Mouse (Mus musculus): ENCODE data around the gene Brwd1. TPM values are rescaled to one million over a fixed set of nuclear protein-coding genes. Genes with fewer than 3 reads are reported as not detected.

Brwd1 gene
- polyA plus RNA-seq (2012; rRNA removed): 10.7 and 14.0 TPM in 2 replicates

- Histone ChIP-seq H3K27me3 (ENCODE audit: control insufficient read depth, insufficient read depth, low read length) (no peaks in the 10 kb centered on the region), H3K36me3 (ENCODE audit: control insufficient read depth, insufficient read depth, low read length) (peaks cover 10% of the 10 kb centered on the region; the same call in 1 of the 2 replicates), H3K4me3 (ENCODE audit: low read depth, low read length) (peak within 1 kb of the TSS; percentile 85), H3K4me1 (ENCODE audit: control insufficient read depth, insufficient read depth, insufficient read length, low read length) (peaks cover 14% of the 10 kb centered on the region; the same call in 1 of the 2 replicates), H3K27ac (ENCODE audit: insufficient read depth, low read depth, low read length) (peak within 1 kb of the TSS; percentile 97)
- under 1% methylated on average over 99 of the region's 107 CpGs for WGBS
- peak; percentile 84 for TF ChIP-seq POLR2A (IDR thresholded peaks at IDR 0.05; ENCODE audit: low read depth, low read length)
- TF ChIP-seq CTCF (IDR thresholded peaks at IDR 0.05; ENCODE audit: extremely low read depth, insufficient read length, insufficient replicate concordance, low read depth, low read length): peak; percentile 15; the same call in 1 of the 2 replicates
These were observed at the start of gene Brwd1 for GRCm38 (mm10) chr16:96082301-96083178. Gene Brwd1, minus strand, starts transcription at chr16:96082526.

- H3K4me3 ChIP-seq (ENCODE audit: low read depth, low read length): peak overlapping the region; percentile 79
- H3K36me3 ChIP-seq (ENCODE audit: control insufficient read depth, insufficient read depth, low read length): peaks cover 7% of the 10 kb centered on the region; the same call in 1 of the 2 replicates
- TF ChIP-seq CTCF (IDR thresholded peaks at IDR 0.05; ENCODE audit: extremely low read depth, insufficient read length, insufficient replicate concordance, low read depth, low read length) (no peak), POLR2A (IDR thresholded peaks at IDR 0.05; ENCODE audit: low read depth, low read length) (no peak)
- WGBS: 4% methylated on average over 9 of the region's 9 CpGs
- no peaks in the 10 kb centered on the region for H3K27me3 ChIP-seq (ENCODE audit: control insufficient read depth, insufficient read depth, low read length)
- no peak overlapping the region for H3K27ac ChIP-seq (ENCODE audit: insufficient read depth, low read depth, low read length)
- H3K4me1 ChIP-seq (ENCODE audit: control insufficient read depth, insufficient read depth, insufficient read length, low read length): no peaks in the 10 kb centered on the region
These were observed 46.1 kb upstream of the Brwd1 start for GRCm38 (mm10) chr16:96128466-96128865.

GRCm38 (mm10) chr16:96127657-96128344, 45.5 kb upstream of the Brwd1 start, which contains the start of gene Hmgn1:
Gene Hmgn1, minus strand, starts transcription at chr16:96127729.
- Histone ChIP-seq H3K4me1 (ENCODE audit: control insufficient read depth, insufficient read depth, insufficient read length, low read length) (no peaks in the 10 kb centered on the region), H3K4me3 (ENCODE audit: low read depth, low read length) (peak within 1 kb of the TSS; percentile 79), H3K27me3 (ENCODE audit: control insufficient read depth, insufficient read depth, low read length) (no peaks in the 10 kb centered on the region), H3K27ac (ENCODE audit: insufficient read depth, low read depth, low read length) (peak within 1 kb of the TSS; percentile 68; the same call in 1 of the 2 replicates), H3K36me3 (ENCODE audit: control insufficient read depth, insufficient read depth, low read length) (peaks cover 10% of the 10 kb centered on the region; the same call in 1 of the 2 replicates)
- under 1% methylated on average over 70 of the region's 72 CpGs for WGBS
- TF ChIP-seq CTCF (IDR thresholded peaks at IDR 0.05; ENCODE audit: extremely low read depth, insufficient read length, insufficient replicate concordance, low read depth, low read length): no peak
- TF ChIP-seq POLR2A (IDR thresholded peaks at IDR 0.05; ENCODE audit: low read depth, low read length): peak; percentile 47; the same call in 1 of the 2 replicates

- no peaks in the 10 kb centered on the region for H3K4me1 ChIP-seq (ENCODE audit: control insufficient read depth, insufficient read depth, insufficient read length, low read length)
- H3K27ac ChIP-seq (ENCODE audit: insufficient read depth, low read depth, low read length): peak overlapping the region; percentile 68; the same call in 1 of the 2 replicates
- 1% methylated on average over 52 of the region's 52 CpGs for WGBS
- peak overlapping the region; percentile 79 for H3K4me3 ChIP-seq (ENCODE audit: low read depth, low read length)
- H3K36me3 ChIP-seq (ENCODE audit: control insufficient read depth, insufficient read depth, low read length): peaks cover 10% of the 10 kb centered on the region; the same call in 1 of the 2 replicates
- TF ChIP-seq POLR2A (IDR thresholded peaks at IDR 0.05; ENCODE audit: low read depth, low read length): no peak
- no peaks in the 10 kb centered on the region for H3K27me3 ChIP-seq (ENCODE audit: control insufficient read depth, insufficient read depth, low read length)
These were observed 44.9 kb upstream of the Brwd1 start for GRCm38 (mm10) chr16:96127288-96127656.

GRCm38 (mm10) chr16:96126684-96127171, 44.4 kb upstream of the Brwd1 start:
- H3K27ac ChIP-seq (ENCODE audit: insufficient read depth, low read depth, low read length): no peak overlapping the region
- H3K27me3 ChIP-seq (ENCODE audit: control insufficient read depth, insufficient read depth, low read length): no peaks in the 10 kb centered on the region
- peaks cover 10% of the 10 kb centered on the region; the same call in 1 of the 2 replicates for H3K36me3 ChIP-seq (ENCODE audit: control insufficient read depth, insufficient read depth, low read length)
- H3K4me1 ChIP-seq (ENCODE audit: control insufficient read depth, insufficient read depth, insufficient read length, low read length): no peaks in the 10 kb centered on the region
- peak overlapping the region; percentile 79 for H3K4me3 ChIP-seq (ENCODE audit: low read depth, low read length)
- WGBS: 3% methylated on average over 19 of the region's 19 CpGs
- TF ChIP-seq CTCF (IDR thresholded peaks at IDR 0.05; ENCODE audit: extremely low read depth, insufficient read length, insufficient replicate concordance, low read depth, low read length): no peak
- no peak for TF ChIP-seq POLR2A (IDR thresholded peaks at IDR 0.05; ENCODE audit: low read depth, low read length)

GRCm38 (mm10) chr16:96120022-96120623, 37.8 kb upstream of the Brwd1 start:
- Histone ChIP-seq H3K27me3 (ENCODE audit: control insufficient read depth, insufficient read depth, low read length) (no peaks in the 10 kb centered on the region), H3K4me1 (ENCODE audit: control insufficient read depth, insufficient read depth, insufficient read length, low read length) (no peaks in the 10 kb centered on the region), H3K4me3 (ENCODE audit: low read depth, low read length) (no peak overlapping the region), H3K27ac (ENCODE audit: insufficient read depth, low read depth, low read length) (no peak overlapping the region), H3K36me3 (ENCODE audit: control insufficient read depth, insufficient read depth, low read length) (peaks cover 13% of the 10 kb centered on the region)
- WGBS: 51% methylated on average over 4 of the region's 4 CpGs
- no peak for TF ChIP-seq POLR2A (IDR thresholded peaks at IDR 0.05; ENCODE audit: low read depth, low read length)
- no peak for TF ChIP-seq CTCF (IDR thresholded peaks at IDR 0.05; ENCODE audit: extremely low read depth, insufficient read length, insufficient replicate concordance, low read depth, low read length)

Measured in small intestine, adult 2 months (tissue).